Mouse (Mus musculus) left cerebral cortex, adult 2 months (tissue): ENCODE measurements at regions not wholly inside any gene's neighbourhood (a gene's known extent, or its start where the extent isn't known, plus 50 kb on each side); places are given as distances from the start of the nearest gene placed in this dataset.

Experiments used
- DNase-seq, 2 experiments: peaks; one replicate each; pipeline ENCODE4 v3.0.0; 2021 to 2022; ENCODE audit warnings: low spot score in 2 of 2, mixed read lengths in 1 of 2; ENCODE audit errors: extremely low spot score in 1 of 2
- H3K27ac ChIP-seq: fragments of 200-600 bp; 2 replicates; pipeline ENCODE4 v1.8.1; 2022
- H3K4me3 ChIP-seq: fragments of 200-600 bp; 2 replicates; pipeline ENCODE4 v1.8.1; 2022
- CTCF ChIP-seq: fragments of 200-600 bp; IDR thresholded peaks from 2 replicates; pipeline ENCODE4 v1.8.1; 2022; ENCODE audit warnings: antibody characterized with exemption, mild to moderate bottlenecking, moderate library complexity
- intact Hi-C: fragments of 180-260 bp; cut with DNase I; formaldehyde crosslinking; loops from one replicate; pipeline ENCODE4 v1.15.1; 2025

DNA sequence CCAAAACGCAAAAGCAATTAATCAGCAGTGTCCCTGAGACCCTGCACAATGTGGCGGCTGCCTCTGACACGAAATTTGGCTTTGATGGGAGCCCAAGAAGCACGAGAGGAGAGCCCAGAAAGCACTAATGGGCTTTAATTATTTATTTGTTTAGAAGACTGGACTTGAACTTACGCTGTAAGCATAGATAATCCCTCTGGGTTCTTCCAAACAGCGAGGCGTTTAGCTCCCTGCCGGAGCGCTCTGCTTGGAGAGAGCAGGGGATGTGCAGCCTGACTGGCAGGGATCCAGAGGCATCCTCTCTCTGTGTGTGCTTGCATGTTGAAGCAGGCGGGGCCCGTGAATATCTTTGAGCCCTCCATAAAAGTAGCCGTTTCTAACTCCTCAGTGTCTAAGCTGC, 153.3 kb upstream of the 3110018I06Rik start:
- H3K4me3 ChIP-seq, result no peak overlapping the region
- DNase-seq, result no peak
- no peak overlapping the region for H3K27ac ChIP-seq
- TF ChIP-seq CTCF, result no peak
- intact Hi-C loops, result no loop called here

DNA sequence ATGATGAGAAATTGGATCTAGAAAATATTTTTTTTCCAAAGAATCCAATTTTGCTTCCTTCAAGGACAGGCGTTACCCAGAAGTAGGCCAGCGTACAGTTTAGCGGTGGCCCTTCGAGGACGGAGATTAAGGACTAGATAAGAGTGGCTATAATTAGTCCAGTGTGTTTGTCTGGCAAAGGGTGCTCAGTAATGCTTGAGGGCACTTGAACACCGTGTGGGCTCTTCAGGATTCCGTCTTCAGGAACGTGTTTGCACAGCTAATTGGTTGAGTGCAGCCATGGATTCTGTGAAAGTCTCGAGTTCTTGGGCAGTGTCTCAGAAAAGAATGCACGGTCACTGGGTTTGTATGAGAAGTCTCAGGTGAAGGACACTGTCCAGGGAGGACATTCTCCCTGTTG, 149.7 kb upstream of the 3110018I06Rik start:
- no peak overlapping the region for H3K4me3 ChIP-seq
- H3K27ac ChIP-seq, result no peak overlapping the region
- no peak for TF ChIP-seq CTCF
- no peak for DNase-seq
- intact Hi-C loops, result no loop called here

DNA sequence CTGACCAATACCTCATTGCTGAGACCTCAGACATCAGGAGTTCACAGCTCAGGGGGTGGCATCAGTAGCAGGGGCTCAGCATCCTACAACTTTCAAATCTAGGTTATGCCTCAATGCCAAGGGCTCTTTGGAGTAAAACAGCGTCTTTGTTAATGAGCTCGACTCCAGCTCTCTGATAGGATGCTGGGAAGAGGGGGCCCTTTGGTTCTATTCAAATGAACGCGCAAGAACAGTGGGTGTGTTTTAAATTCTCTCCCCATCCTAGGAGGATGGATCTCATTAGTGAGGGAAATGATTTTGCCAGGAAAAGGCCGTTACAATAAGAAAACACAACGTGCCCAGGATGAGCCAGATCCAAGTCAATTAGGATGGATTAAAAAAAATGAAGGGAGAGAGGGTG, 132.2 kb upstream of the 3110018I06Rik start:
- no peak for TF ChIP-seq CTCF
- H3K27ac ChIP-seq, result no peak overlapping the region
- H3K4me3 ChIP-seq, result no peak overlapping the region
- DNase-seq, result no peak
- intact Hi-C loops, result no loop called here

DNA sequence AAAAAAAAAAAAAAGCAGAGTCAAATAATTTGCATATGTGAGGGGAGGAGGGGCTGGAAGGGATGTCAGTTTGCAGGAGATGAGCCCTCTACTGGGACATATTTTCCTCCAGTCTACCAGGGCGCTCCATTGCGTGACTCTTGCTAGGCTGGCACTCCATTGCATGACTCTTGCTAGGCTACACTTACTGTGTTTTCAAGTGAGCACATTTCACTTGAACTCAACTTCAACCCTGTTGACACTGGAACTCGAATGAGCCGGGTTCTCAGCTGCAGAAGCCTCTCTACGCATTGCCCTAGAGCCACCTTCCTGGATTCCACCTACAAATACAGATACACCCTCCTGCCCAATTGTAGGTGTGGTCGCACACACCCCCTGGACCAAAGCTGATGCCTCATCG, 131.5 kb upstream of the 3110018I06Rik start:
- intact Hi-C loops, result no loop called here
- H3K27ac ChIP-seq, result no peak overlapping the region
- H3K4me3 ChIP-seq, result no peak overlapping the region
- DNase-seq, result no peak
- no peak for TF ChIP-seq CTCF

DNA sequence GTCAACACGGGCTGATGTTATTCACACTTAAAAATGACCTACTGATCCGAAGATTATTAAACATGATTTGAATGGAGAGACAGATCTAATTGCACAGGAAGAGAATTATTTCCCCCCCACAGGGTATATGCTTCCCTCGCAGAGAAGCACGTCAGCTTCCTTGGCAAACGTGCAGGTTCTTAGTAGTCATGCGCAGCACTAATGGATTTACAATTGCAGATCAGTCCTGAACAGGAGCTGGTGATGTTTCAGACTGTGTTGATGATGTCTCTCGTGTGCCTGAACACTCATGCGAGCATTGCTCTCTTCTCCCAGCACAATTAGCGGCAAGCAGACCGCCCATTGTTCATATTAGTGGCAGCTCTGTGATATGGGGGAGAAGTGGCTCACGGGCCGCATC, 127.9 kb upstream of the 3110018I06Rik start:
- H3K4me3 ChIP-seq, result no peak overlapping the region
- no peak overlapping the region for H3K27ac ChIP-seq
- no peak for DNase-seq
- no peak for TF ChIP-seq CTCF
- intact Hi-C loops, result no loop called here

DNA sequence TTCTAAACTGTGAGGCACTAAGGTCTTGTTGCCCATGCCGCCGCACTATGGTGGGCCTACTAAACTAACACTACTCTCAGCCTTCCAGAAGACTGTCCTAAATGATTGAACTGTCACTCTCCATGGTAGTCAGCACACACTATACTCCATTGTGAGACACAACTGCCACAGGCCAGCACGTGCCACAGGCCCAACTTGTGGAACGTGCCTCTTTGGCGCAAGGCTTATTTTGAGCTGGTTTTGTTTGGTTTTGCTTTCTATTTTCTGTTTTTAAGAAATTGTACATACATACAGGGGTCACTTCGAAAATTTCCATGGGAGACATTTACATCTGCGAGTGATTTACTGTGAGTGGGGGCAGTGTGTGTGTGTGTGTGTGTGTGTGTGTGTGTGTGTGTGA, 126.8 kb upstream of the 3110018I06Rik start:
- DNase-seq, result no peak
- intact Hi-C loops, result no loop called here
- Histone ChIP-seq H3K27ac (no peak overlapping the region), H3K4me3 (no peak overlapping the region)
- TF ChIP-seq CTCF, result no peak

DNA sequence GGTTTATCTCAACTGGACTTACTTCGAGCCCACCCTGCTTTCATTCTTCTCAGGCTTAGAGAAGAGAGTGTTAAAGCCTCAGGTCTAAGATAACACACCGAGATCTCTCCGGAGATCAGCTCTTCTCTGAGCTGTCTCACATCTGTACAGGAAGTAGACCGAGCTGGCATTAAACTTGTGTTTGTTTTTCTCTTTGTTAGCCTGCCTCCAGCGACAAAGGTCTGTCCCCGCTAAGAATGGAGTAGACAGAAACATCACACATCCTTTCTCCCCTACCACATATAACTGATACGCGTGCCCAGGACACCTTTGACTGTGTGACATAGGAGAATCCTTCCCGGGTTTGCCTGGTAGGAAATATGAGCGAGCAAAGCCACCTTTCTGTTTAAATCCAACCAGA, 126.3 kb upstream of the 3110018I06Rik start:
- no peak for DNase-seq
- intact Hi-C loops, result no loop called here

DNA sequence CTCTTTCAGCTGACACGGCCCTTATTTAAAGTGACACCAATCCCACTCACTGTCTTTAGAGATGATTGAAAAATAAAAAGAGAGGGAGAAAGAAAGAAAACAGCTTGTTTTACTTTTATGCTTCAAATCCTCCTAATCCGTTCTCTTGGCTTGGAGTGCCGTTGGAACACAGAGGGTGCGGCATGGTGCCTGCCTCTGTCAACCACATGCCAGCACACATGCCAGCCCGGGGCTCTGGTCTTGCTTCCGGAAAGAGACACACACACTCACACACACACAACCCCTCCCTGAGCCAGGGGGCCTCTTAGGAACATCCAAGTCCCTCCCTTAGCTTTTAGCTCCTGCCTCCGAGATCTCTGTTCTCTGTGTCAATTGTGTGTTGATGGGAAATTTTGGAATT, 116.2 kb upstream of the 3110018I06Rik start:
- Histone ChIP-seq H3K4me3 (no peak overlapping the region), H3K27ac (no peak overlapping the region)
- no peak for DNase-seq
- no peak for TF ChIP-seq CTCF
- intact Hi-C loops, result no loop called here

More for the DNA sequence above, 126.3 kb upstream of the 3110018I06Rik start:
- Histone ChIP-seq H3K4me3 (no peak overlapping the region), H3K27ac (no peak overlapping the region)
- no peak for TF ChIP-seq CTCF

DNA sequence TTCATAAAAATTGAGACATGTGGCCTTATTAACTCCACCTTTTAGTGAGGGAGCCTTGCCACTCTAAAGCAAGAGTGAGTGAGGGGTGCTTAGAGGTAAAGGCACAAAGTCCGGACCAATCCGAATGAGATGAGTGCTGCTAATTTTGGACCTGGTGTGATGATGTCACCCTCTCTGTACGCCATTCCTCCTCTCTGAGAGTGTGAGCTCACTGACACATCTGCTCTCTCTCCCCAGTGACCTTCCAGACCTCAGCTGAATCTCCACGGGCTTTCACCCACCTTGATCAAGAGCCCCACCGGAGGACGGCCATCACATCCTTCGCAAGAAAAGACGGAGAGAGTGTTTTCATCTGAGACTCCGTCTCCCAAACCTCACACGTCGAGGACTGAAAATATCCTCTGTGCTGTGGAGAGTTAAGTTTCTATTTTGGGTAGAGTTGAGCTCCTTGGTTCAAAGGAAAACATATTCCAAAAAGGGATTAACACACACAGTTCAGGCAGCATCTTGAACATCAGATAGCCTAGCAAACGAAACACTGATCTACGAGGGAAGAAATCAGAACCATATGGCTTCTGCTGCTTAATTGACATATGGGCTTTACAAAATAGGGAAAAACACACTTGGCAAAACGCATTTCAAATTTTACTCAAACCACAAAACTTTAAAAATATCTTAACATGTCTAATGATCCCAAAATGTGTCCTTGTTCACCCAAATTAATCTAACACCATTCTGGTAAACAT, 96.2 kb upstream of the 3110018I06Rik start:
- no peak for TF ChIP-seq CTCF
- intact Hi-C loops, result no loop called here
- Histone ChIP-seq H3K27ac (no peak overlapping the region), H3K4me3 (no peak overlapping the region)
- DNase-seq, result no peak

DNA sequence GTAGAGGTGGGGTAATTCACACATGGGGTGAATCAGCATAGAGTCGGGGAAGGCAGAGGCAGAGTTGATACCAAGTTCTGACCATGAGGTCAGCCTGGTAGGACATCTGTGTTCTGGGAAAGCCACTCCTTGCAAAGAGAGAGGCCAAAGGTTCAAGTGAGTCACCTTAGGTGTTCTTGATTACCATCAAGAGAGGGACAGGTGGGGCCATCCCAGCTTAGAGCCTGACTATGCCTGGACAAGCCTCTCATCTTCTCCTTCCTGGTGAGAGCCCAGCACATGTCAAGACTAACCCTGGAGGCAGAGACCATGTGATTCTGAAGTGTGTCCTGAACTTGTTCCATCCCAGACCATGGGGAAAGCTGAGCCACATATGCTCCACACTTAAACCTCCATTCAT, 94.0 kb upstream of the 3110018I06Rik start:
- no peak for TF ChIP-seq CTCF
- no peak overlapping the region for H3K27ac ChIP-seq
- intact Hi-C loops, result no loop called here
- H3K4me3 ChIP-seq, result no peak overlapping the region
- no peak for DNase-seq

DNA sequence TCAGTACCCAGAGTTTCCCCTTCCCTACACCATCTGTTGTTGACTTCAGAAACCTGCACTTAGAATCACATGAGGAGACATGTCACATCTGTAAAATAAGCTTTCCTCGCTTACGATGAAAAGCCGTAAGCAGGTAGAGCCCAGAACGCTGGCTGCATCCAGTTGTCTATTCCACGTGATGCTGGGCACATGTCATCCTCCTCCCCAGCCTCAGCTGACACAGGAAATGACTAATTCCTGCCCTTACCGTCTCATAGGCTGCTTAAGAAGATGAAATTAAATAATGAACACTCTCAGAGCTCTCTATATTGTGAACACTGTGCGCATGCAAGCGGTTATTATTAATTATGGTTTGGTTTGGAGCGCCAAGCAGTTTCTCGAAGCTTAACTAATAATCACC, 83.6 kb upstream of the 3110018I06Rik start:
- no peak for DNase-seq
- Histone ChIP-seq H3K4me3 (no peak overlapping the region), H3K27ac (no peak overlapping the region)
- TF ChIP-seq CTCF, result no peak
- intact Hi-C loops, result no loop called here

DNA sequence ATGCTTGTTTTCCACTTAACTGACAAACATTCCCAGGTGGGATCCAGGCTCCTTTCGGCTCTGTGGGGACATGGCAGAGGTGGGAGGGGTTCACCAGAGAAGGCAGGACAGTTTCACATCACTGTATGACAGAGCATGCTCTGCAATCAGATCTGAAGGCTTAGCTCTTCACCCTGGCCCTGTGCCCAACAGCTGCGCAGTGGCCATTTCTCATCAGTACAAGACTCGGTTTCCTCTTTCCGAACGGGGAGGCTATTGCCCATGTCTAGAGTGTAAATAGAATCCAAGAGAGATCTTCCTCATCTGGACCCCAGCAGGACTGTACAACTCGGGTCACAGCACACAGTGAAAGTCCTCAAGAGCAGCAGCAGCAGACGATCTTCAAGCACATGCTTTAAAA, 64.5 kb upstream of the 3110018I06Rik start:
- TF ChIP-seq CTCF, result no peak
- no peak for DNase-seq
- intact Hi-C loops, result no loop called here
- Histone ChIP-seq H3K27ac (no peak overlapping the region), H3K4me3 (no peak overlapping the region)

DNA sequence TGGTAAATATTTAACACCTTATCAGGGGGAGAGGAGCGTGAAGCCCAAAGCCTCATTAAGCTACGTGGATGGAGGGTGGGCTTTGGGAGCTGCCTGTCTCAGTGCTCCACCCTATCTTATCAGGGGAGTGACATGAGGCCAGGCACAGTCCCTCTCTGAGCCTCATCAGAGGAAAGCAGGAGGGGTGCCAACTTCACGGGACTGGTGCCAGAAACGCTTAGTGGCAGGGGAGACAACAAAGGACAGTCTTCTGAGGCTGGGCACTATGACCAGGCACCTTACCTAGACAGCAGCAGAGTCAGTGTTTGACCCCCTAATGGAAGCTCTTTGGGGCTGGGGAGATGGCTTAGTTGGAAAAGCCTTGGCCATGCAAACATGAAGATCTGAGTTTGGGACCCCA, 49.9 kb upstream of the 3110018I06Rik start:
- DNase-seq, result no peak
- no peak for TF ChIP-seq CTCF
- H3K27ac ChIP-seq, result no peak overlapping the region
- H3K4me3 ChIP-seq, result no peak overlapping the region
- intact Hi-C loops, result no loop called here
